ENCODE assay signal across 20 mouse cellular contexts in genomic region chr2:16731033-16731432, GRCm38 (mm10).
"Had no signal": no experiment of that assay in that cellular context is flagged by ENCODE, and none has a peak within 500 bp of the region (broad histone marks: within the 10 kb centered on the region; RNA-seq: fewer than 3 reads in every experiment).

No protein-coding gene starts in this region.

- H3K27ac ChIP-seq: gastrocnemius, adult 2 months; heart, embryonic 10.5 days; hindbrain, embryonic 13.5 days; hindbrain, embryonic 15.5 days; hindbrain, postnatal 0 days; limb, embryonic 13.5 days; limb, embryonic 15.5 days had no signal

- H3K9me3 ChIP-seq: heart, embryonic 10.5 days; heart, embryonic 12.5 days; hindbrain, embryonic 13.5 days; hindbrain, embryonic 15.5 days; limb, embryonic 13.5 days; limb, embryonic 15.5 days had no signal

- H3K4me1 ChIP-seq: heart, embryonic 10.5 days; heart, embryonic 12.5 days; hindbrain, embryonic 13.5 days; hindbrain, embryonic 15.5 days; limb, embryonic 13.5 days; limb, embryonic 15.5 days had no signal

- H3K4me3 ChIP-seq: gastrocnemius, adult 2 months; heart, embryonic 10.5 days; heart, embryonic 12.5 days; hindbrain, embryonic 13.5 days; hindbrain, embryonic 15.5 days; limb, embryonic 13.5 days; limb, embryonic 15.5 days had no signal

- H3K27me3 ChIP-seq: heart, embryonic 12.5 days; hindbrain, embryonic 13.5 days; hindbrain, embryonic 15.5 days; limb, embryonic 13.5 days; limb, embryonic 15.5 days had no signal

- H3K9ac ChIP-seq: heart, embryonic 12.5 days; hindbrain, embryonic 13.5 days; hindbrain, embryonic 15.5 days; limb, embryonic 13.5 days; limb, embryonic 15.5 days had no signal

- ATAC-seq: hindbrain, postnatal 0 days; intestine, embryonic 16.5 days had no signal

- H3K36me3 ChIP-seq: heart, embryonic 10.5 days; heart, embryonic 12.5 days; hindbrain, embryonic 13.5 days; hindbrain, embryonic 15.5 days; limb, embryonic 13.5 days; limb, embryonic 15.5 days had no signal

- DNase-seq: gastrocnemius, adult 2 months; gastrocnemius, postnatal 10 days; gastrocnemius, postnatal 25 days; heart, adult 18-20 months; heart, postnatal 10 days; kidney, adult 18-20 months; kidney, adult 8-10 months; kidney, postnatal 10 days; kidney, postnatal 36 days; layer of hippocampus, adult 9-11 months; layer of hippocampus, postnatal 36 days; left cerebral cortex, postnatal 4 days had no signal

- H3K4me2 ChIP-seq: heart, embryonic 12.5 days; hindbrain, embryonic 13.5 days; hindbrain, embryonic 15.5 days; limb, embryonic 13.5 days; limb, embryonic 15.5 days had no signal
